Mouse (Mus musculus) thymus, postnatal 25 days (tissue): ENCODE data around the gene Ttc6.

Experiments
- DNase-seq: peaks from one replicate; pipeline ENCODE4 v3.0.0; 2022

Ttc6 gene

GRCm38 (mm10) chr12:57545371-57546241, 18.3 kb upstream of the Ttc6 start:
- DNase-seq, result no peak

DNA sequence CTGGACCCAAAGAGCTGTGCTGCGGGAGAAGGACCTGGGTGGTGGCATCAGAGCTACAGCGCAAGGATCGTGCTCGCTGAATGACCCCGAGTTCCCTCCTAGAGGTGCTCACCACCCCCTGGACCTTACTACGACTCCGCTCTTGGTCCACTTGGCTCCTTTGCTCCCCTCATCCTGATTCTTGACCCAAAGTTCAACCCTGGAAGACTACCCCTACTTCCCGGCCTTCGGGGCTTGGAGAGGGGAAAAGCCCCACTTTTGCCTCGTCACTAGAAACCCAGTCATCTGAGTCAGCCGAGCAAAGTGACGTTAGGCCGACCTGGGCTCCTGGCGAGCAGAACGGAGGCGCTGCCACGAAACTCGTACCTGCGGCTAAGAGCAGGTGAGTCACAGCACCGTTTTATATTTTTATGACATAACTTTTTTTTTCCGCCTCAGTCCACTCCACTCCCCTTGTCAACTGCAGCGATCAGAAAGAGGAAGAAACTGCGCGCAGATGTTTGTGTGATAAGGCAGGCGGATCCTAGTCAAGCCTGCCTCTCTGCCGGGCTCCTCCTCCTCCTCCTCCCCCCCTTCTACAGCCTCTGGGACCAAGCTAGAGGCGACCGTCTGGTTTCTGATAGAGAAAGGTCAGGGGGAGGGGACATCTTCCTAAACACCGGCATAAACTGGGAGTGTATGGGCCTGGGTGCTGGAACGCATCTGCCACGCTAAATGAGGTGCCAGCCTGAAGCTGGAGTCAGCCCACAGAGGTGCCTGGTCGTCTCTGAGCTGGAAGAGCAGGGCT, 17.3 kb upstream of the Ttc6 start, which contains the start of gene Foxa1:
Foxa1 (minus strand) TSS at position 502 of the 787 bp plus-strand sequence.
- no peak for DNase-seq

DNA sequence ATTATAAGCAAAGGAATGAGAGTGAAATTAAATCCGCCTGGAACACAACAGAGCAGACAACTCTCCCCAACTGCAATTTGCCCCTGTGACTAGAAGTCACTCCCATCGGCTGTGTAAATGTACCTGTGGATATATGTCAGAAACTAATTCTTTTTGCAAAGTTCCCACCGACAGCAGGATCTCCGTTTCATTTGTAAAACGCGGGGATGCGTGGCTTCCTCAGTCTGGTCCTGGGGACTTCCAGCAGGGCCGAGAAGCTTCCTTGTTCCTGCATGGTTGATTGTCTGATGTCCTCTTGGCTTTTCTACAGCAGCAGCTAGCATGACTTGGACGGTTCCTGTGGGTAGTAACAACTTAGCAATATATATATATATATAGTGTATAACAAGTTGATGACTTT, 16.0 kb upstream of the Ttc6 start:
- no peak for DNase-seq

DNA sequence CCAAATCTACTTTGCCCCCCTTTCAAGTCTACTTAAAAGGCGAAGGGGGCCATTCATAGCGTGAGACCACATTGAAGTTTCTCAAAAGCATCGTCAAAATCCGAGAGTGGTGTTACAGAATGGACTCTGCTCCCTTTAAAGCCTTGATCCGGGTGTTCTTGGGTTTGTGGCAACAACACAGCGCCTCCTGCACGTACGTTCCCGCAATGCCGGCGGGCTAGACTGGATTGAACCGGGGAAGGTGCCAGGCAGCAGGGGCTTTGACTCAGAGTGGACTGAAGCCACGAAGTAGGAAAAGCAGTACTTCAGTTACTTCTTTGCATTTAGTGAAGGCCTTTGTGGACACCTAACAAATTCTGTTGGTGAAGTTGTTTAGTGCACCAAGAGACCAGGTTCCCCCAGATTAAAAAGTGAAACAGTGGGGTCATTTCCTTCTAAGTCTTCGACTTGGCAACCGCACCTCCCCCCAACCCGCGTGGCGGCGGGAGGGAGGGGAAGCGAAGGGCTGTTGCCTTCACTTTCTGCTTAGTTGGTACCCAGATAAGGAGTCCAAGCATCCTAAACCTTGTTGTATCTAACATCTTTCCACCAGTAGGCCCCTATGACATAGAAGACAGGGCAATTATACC, 15.4 kb upstream of the Ttc6 start:
- DNase-seq, result no peak

- DNase-seq, result no peak
Measured at GRCm38 (mm10) chr12:57548981-57549666, 14.8 kb upstream of the Ttc6 start.

GRCm38 (mm10) chr12:57549667-57550160, 14.2 kb upstream of the Ttc6 start:
- DNase-seq, result no peak

- DNase-seq, result no peak
Measured at GRCm38 (mm10) chr12:57550181-57550808, 13.6 kb upstream of the Ttc6 start.

DNA sequence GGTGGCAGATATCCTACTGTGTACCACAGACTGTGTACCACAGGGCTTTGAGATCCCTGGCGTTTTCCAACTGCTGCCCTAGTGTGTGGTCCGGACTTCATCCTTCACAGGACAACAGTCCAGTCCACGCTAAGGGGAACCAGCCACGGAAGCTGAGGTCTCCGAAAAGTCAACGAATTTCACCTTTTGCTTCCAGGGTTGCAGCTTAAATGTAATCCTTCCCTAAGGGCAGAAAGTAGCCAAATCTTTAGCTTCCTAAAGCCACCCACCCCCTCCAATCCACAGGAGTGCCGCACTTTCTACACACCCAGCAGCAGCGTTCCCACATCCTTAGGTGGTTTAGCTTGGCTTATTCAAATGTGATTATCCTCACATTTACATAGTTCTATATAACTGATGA, 13.0 kb upstream of the Ttc6 start:
- no peak for DNase-seq

- DNase-seq, result no peak
Measured at GRCm38 (mm10) chr12:57552286-57552685, 11.6 kb upstream of the Ttc6 start.

GRCm38 (mm10) chr12:57554091-57554490, 9.8 kb upstream of the Ttc6 start:
- DNase-seq, result no peak

GRCm38 (mm10) chr12:57571773-57572172, 7.9 kb downstream of the Ttc6 start:
- DNase-seq, result no peak

DNA sequence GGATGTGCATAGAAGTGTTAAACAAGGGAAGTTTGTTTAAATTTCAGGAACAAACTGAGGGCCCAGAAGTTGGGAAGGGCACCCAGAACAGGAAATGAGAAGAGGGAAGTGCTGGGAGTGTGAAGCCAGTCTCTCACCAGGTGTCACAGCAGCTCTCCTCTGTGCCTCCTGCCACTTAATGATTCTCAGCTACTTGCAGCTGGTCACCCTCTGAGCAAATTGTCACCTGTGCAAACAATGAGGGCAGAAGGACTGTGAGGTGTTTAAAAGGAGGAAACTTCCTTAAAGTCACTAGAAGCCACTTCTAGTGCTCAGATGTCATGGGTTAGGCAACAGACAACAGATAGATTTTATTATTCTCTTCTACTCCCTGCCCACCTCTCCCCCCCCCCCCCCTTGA, 8.5 kb downstream of the Ttc6 start:
- no peak for DNase-seq

GRCm38 (mm10) chr12:57575931-57576628, 12.2 kb downstream of the Ttc6 start:
- no peak for DNase-seq

DNA sequence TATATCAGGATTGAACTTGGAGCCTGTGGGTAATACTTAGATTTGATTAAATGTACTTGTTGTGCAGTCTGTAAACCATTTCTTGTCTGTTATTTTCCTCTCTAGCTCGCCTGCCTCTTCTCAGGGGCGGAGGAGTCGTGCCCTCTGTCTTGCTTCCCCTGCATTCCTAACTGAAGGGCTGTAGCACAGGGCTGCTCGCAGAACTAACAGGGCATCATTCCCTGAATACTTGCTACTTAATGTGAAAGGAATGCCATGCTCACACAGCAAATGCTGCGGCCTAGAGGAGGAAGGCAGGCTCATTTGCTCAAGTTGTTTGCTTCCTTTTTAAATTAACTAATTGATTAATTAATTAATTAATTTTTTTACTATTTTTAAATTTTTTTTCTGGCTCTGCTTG, 43.7 kb downstream of the Ttc6 start:
- DNase-seq, result no peak

DNA sequence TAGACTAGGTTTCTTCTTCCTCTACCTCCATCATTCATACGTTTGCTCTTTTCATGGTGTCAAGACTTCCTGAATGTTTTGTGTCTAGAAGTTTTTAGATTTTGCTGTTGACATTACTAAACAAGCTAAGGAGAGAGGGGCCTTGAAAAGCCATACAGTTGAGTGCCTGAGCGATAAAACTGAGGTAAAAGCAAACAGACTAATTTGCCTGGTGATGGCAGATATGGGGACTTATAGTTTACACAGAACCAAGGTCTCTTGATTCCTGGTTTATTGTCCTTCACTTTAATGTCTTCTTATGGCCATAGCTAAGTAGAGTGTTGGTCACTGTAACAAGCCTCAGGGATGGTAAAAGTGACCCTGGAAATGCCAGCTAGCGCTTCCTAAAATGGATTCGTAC, 51.2 kb downstream of the Ttc6 start:
- DNase-seq, result no peak

- no peak for DNase-seq
Measured at GRCm38 (mm10) chr12:57622030-57622429, 58.1 kb downstream of the Ttc6 start.

DNA sequence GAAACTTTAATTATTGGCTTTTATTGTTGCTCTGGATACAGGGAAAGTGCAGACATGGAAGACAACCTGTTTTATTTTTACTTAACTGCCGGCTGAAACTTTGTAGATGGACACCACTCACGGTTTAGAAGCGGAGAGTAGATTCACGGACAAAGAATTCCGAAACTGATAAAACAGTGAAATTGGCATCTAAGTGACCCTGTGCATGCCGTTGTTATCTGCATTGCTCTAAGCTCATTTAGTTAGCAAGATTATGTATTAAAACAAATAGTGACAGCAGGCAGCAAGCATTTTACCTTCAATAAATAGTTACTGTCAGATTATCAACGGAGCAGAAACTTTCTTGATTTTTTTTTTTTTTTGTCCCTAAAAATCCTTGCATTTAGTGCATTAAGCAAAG, 59.4 kb downstream of the Ttc6 start:
- DNase-seq, result no peak

DNA sequence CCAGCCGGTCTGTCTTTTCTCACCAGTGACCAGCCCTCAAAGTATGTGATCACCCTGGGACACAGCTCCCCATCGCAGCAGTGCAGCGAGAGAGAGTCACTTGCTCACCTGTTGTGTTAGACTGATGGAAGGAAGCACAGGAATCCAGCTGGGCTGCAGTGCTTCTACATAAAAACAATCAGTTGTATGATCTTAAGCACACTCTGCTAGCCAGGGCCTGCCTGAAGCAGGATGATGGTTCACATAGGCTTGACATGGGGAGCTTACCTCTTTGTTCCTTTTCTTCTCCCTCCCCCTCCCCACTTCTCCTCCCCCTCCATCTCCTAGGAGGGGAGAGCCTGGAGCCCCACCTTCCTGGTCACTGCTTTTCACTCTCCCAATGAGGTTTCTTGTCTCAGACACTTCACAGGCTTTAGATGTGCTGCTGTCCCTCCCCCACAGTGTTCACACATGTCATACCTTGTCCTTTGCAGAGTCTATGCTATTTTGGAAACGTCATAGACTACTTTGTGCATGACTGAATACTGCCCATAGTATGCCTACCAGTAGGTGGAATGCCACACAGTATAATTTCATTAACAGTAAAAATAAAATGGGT, 60.2 kb downstream of the Ttc6 start:
- no peak for DNase-seq

DNA sequence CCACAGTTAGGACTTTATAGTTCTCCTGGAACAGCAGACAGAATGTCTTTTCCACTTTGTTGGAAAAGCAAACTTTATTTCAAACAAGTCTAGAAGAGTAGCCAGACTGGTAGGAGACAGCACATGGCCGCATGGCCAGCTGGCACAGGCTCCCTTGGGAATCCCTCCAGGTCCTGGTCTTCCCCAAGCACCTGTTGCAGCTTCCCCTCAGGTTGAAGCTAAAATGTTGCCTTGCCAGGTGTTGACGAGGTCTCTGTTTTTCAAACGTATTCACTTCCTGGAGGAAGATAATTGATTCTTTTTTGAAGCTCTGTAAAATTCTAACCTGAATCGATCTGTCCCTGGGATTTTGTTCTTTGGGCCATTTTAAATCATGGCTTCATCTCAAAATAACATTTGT, 86.1 kb downstream of the Ttc6 start:
- no peak for DNase-seq

GRCm38 (mm10) chr12:57650677-57651076, 86.8 kb downstream of the Ttc6 start:
- DNase-seq, result no peak

- no peak for DNase-seq
Measured at GRCm38 (mm10) chr12:57662986-57663674, 99.2 kb downstream of the Ttc6 start.
